Mouse (Mus musculus): ENCODE measurements around the gene Map4k2. TPM values are rescaled to one million over a fixed set of nuclear protein-coding genes. Genes with fewer than 3 reads are reported as not detected.

Gene Map4k2
- polyA plus RNA-seq, 1 experiment from 2014 or later: 15.2 TPM

GRCm38 (mm10) chr19:6363091-6363410 lies 22.1 kb downstream of the Map4k2 start:
- DNase-seq (ENCODE audit: low spot score): no peak
- Histone ChIP-seq H3K27me3 (ENCODE audit: low read depth, poor library complexity, severe bottlenecking) (no peaks in the 10 kb centered on the region), H3K9me3 (replicated peaks) (no peaks in the 10 kb centered on the region), H3K4me3 (peak overlapping the region; percentile 99), H3K36me3 (peaks cover 43% of the 10 kb centered on the region), H3K4me1 (peaks cover 20% of the 10 kb centered on the region), H3K27ac (peak overlapping the region; percentile 100)
- WGBS: under 1% methylated on average over 11 of the region's 11 CpGs

- peak within 1 kb of the TSS; percentile 100 for H3K27ac ChIP-seq
- H3K27me3 ChIP-seq (ENCODE audit: low read depth, poor library complexity, severe bottlenecking): no peaks in the 10 kb centered on the region
- peaks cover 49% of the 10 kb centered on the region for H3K36me3 ChIP-seq
- peak; percentile 99 for DNase-seq (ENCODE audit: low spot score)
- WGBS: under 1% methylated on average over 85 of the region's 85 CpGs
- no peaks in the 10 kb centered on the region for H3K9me3 ChIP-seq (replicated peaks)
- H3K4me1 ChIP-seq: peaks cover 20% of the 10 kb centered on the region
- peak within 1 kb of the TSS; percentile 99 for H3K4me3 ChIP-seq
Measured at GRCm38 (mm10) chr19:6363411-6364240, 22.7 kb downstream of the Map4k2 start, which contains the start of gene Sf1. Sf1 (plus strand) TSS chr19:6363690.

GRCm38 (mm10) chr19:6364317-6364725 lies 23.4 kb downstream of the Map4k2 start:
- Histone ChIP-seq H3K27me3 (ENCODE audit: low read depth, poor library complexity, severe bottlenecking) (no peaks in the 10 kb centered on the region), H3K36me3 (peaks cover 56% of the 10 kb centered on the region), H3K4me1 (peaks cover 20% of the 10 kb centered on the region), H3K27ac (peak overlapping the region; percentile 100), H3K4me3 (peak overlapping the region; percentile 99), H3K9me3 (replicated peaks) (no peaks in the 10 kb centered on the region)
- WGBS: under 1% methylated on average over 55 of the region's 55 CpGs
- DNase-seq (ENCODE audit: low spot score): peak; percentile 93

GRCm38 (mm10) chr19:6364842-6365241 lies 23.9 kb downstream of the Map4k2 start:
- H3K27me3 ChIP-seq (ENCODE audit: low read depth, poor library complexity, severe bottlenecking): no peaks in the 10 kb centered on the region
- 6% methylated on average over 2 of the region's 2 CpGs for WGBS
- no peak for DNase-seq (ENCODE audit: low spot score)
- H3K36me3 ChIP-seq: peaks cover 61% of the 10 kb centered on the region
- H3K4me1 ChIP-seq: peaks cover 20% of the 10 kb centered on the region
- H3K9me3 ChIP-seq (replicated peaks): no peaks in the 10 kb centered on the region
- H3K27ac ChIP-seq: peak overlapping the region; percentile 100
- peak overlapping the region; percentile 99 for H3K4me3 ChIP-seq

GRCm38 (mm10) chr19:6370175-6370574 lies 29.2 kb downstream of the Map4k2 start:
- 90% methylated on average over 2 of the region's 2 CpGs for WGBS
- Histone ChIP-seq H3K36me3 (peaks cover 99% of the 10 kb centered on the region), H3K4me3 (no peak overlapping the region), H3K27me3 (ENCODE audit: low read depth, poor library complexity, severe bottlenecking) (no peaks in the 10 kb centered on the region), H3K4me1 (peaks cover 12% of the 10 kb centered on the region), H3K9me3 (replicated peaks) (no peaks in the 10 kb centered on the region), H3K27ac (no peak overlapping the region)
- no peak for DNase-seq (ENCODE audit: low spot score)

GRCm38 (mm10) chr19:6372433-6372832 lies 31.5 kb downstream of the Map4k2 start:
- H3K36me3 ChIP-seq: peaks cover 99% of the 10 kb centered on the region
- WGBS: 95% methylated on average over 3 of the region's 3 CpGs
- no peaks in the 10 kb centered on the region for H3K27me3 ChIP-seq (ENCODE audit: low read depth, poor library complexity, severe bottlenecking)
- H3K27ac ChIP-seq: no peak overlapping the region
- no peak for DNase-seq (ENCODE audit: low spot score)
- H3K9me3 ChIP-seq (replicated peaks): no peaks in the 10 kb centered on the region
- no peaks in the 10 kb centered on the region for H3K4me1 ChIP-seq
- no peak overlapping the region for H3K4me3 ChIP-seq

- no peaks in the 10 kb centered on the region for H3K27me3 ChIP-seq (ENCODE audit: low read depth, poor library complexity, severe bottlenecking)
- 79% methylated on average over 12 of the region's 12 CpGs for WGBS
- H3K4me3 ChIP-seq: 0 out of 2 replicates have a peak overlapping the region, but pooled peaks have one; percentile 6
- no peak overlapping the region for H3K27ac ChIP-seq
- H3K9me3 ChIP-seq (replicated peaks): no peaks in the 10 kb centered on the region
- peak; percentile 82 for DNase-seq (ENCODE audit: low spot score)
- peaks cover 99% of the 10 kb centered on the region for H3K36me3 ChIP-seq
- no peaks in the 10 kb centered on the region for H3K4me1 ChIP-seq
Measured at GRCm38 (mm10) chr19:6373539-6374400, 32.8 kb downstream of the Map4k2 start.

GRCm38 (mm10) chr19:6374571-6374970 lies 33.6 kb downstream of the Map4k2 start:
- peaks cover 99% of the 10 kb centered on the region for H3K36me3 ChIP-seq
- no peak overlapping the region for H3K27ac ChIP-seq
- no peaks in the 10 kb centered on the region for H3K9me3 ChIP-seq (replicated peaks)
- H3K4me3 ChIP-seq: no peak overlapping the region
- WGBS: 93% methylated on average over 10 of the region's 10 CpGs
- no peak for DNase-seq (ENCODE audit: low spot score)
- no peaks in the 10 kb centered on the region for H3K4me1 ChIP-seq
- no peaks in the 10 kb centered on the region for H3K27me3 ChIP-seq (ENCODE audit: low read depth, poor library complexity, severe bottlenecking)

GRCm38 (mm10) chr19:6375423-6376254 lies 34.7 kb downstream of the Map4k2 start:
- Histone ChIP-seq H3K4me3 (no peak overlapping the region), H3K9me3 (replicated peaks) (no peaks in the 10 kb centered on the region), H3K27ac (no peak overlapping the region), H3K36me3 (peaks cover 96% of the 10 kb centered on the region), H3K4me1 (no peaks in the 10 kb centered on the region), H3K27me3 (ENCODE audit: low read depth, poor library complexity, severe bottlenecking) (no peaks in the 10 kb centered on the region)
- DNase-seq (ENCODE audit: low spot score): no peak
- 93% methylated on average over 42 of the region's 42 CpGs for WGBS

GRCm38 (mm10) chr19:6376255-6376564 lies 35.3 kb downstream of the Map4k2 start:
- Histone ChIP-seq H3K36me3 (peaks cover 93% of the 10 kb centered on the region), H3K4me3 (no peak overlapping the region), H3K27ac (no peak overlapping the region), H3K4me1 (no peaks in the 10 kb centered on the region), H3K27me3 (ENCODE audit: low read depth, poor library complexity, severe bottlenecking) (no peaks in the 10 kb centered on the region), H3K9me3 (replicated peaks) (no peaks in the 10 kb centered on the region)
- 86% methylated on average over 14 of the region's 14 CpGs for WGBS
- peak; percentile 69 for DNase-seq (ENCODE audit: low spot score)

- DNase-seq (ENCODE audit: low spot score): no peak
- Histone ChIP-seq H3K27me3 (ENCODE audit: low read depth, poor library complexity, severe bottlenecking) (no peaks in the 10 kb centered on the region), H3K27ac (no peak overlapping the region), H3K36me3 (peaks cover 89% of the 10 kb centered on the region), H3K4me1 (no peaks in the 10 kb centered on the region), H3K4me3 (no peak overlapping the region), H3K9me3 (replicated peaks) (no peaks in the 10 kb centered on the region)
- 86% methylated on average over 2 of the region's 2 CpGs for WGBS
Measured at GRCm38 (mm10) chr19:6376643-6377042, 35.7 kb downstream of the Map4k2 start.

GRCm38 (mm10) chr19:6377327-6378040 lies 36.5 kb downstream of the Map4k2 start:
- DNase-seq (ENCODE audit: low spot score): no peak
- Histone ChIP-seq H3K9me3 (replicated peaks) (no peaks in the 10 kb centered on the region), H3K4me3 (no peak overlapping the region), H3K27me3 (ENCODE audit: low read depth, poor library complexity, severe bottlenecking) (no peaks in the 10 kb centered on the region), H3K27ac (no peak overlapping the region), H3K36me3 (peaks cover 80% of the 10 kb centered on the region), H3K4me1 (no peaks in the 10 kb centered on the region)
- 86% methylated on average over 11 of the region's 11 CpGs for WGBS

Data from limb, embryonic 10.5 days (tissue).